Mouse (Mus musculus) MEL (cell line): Measurements from ENCODE around the gene Vamp8. TPM values are rescaled to one million over a fixed set of nuclear protein-coding genes. Genes with fewer than 3 reads are reported as not detected.
A peak's percentile ranks its signal among the peaks of the same experiment; 100 is the strongest.

ENCODE experiments used
- DNase-seq: peaks from one replicate; pipeline ENCODE4 v3.0.0; 2011; ENCODE audit warnings: low read depth, low spot score
- H3K27ac ChIP-seq: 2 replicates; pipeline ENCODE4 v1.5.1; 2012; ENCODE audit warnings: low read depth, mild to moderate bottlenecking, control low read depth, low read length, moderate library complexity; ENCODE audit not compliant: control insufficient read depth
- H3K27me3 ChIP-seq, 2 experiments: fragments of 150-350 bp in 1 of 2; sonication (generic) in 1 of 2; 2 replicates each; pipeline ENCODE4 v1.6.1; 2012; ENCODE audit warnings: low read length in 2 of 2, mild to moderate bottlenecking in 2 of 2, improper control_type of control experiment in 1 of 2, moderate library complexity in 1 of 2; ENCODE audit not compliant: insufficient read depth in 2 of 2, control insufficient read depth in 1 of 2
- H3K36me3 ChIP-seq, 2 experiments: 2 replicates each; pipeline ENCODE4 v1.6.1; 2012 to 2014; ENCODE audit warnings: low read length in 2 of 2, improper control_type of control experiment in 1 of 2, inconsistent platforms in 1 of 2, mild to moderate bottlenecking in 1 of 2; ENCODE audit not compliant: insufficient read depth in 2 of 2, control insufficient read depth in 1 of 2
- H3K4me1 ChIP-seq, 2 experiments: fragments of 150-350 bp in 1 of 2; sonication (generic) in 1 of 2; 2 replicates each; pipeline ENCODE4 v1.6.1; 2012; ENCODE audit warnings: low read length in 2 of 2, improper control_type of control experiment in 1 of 2, mild to moderate bottlenecking in 1 of 2; ENCODE audit not compliant: insufficient read depth in 2 of 2, control insufficient read depth in 1 of 2
- H3K4me3 ChIP-seq, 2 experiments: fragments of 150-350 bp in 1 of 2; sonication (generic) in 1 of 2; 2 replicates each; pipeline ENCODE4 v1.5.1; 2012; ENCODE audit warnings: low read depth in 2 of 2, low read length in 2 of 2, mild to moderate bottlenecking in 2 of 2, moderate library complexity in 2 of 2, control low read depth in 1 of 2, improper control_type of control experiment in 1 of 2; ENCODE audit not compliant: control insufficient read depth in 1 of 2, insufficient read depth in 1 of 2
- H3K79me2 ChIP-seq: 2 replicates; pipeline ENCODE4 v1.6.1; 2012; ENCODE audit warnings: mild to moderate bottlenecking, low read length, moderate library complexity; ENCODE audit not compliant: control insufficient read depth, poor library complexity, insufficient read depth
- H3K9ac ChIP-seq: 2 replicates; pipeline ENCODE4 v1.6.1; 2012; ENCODE audit warnings: low read depth, mild to moderate bottlenecking, control low read depth, low read length, moderate library complexity; ENCODE audit not compliant: control insufficient read depth, poor library complexity, severe bottlenecking
- H3K9me3 ChIP-seq: fragments of 150-350 bp; sonication (generic); replicated peaks from 2 replicates; pipeline ENCODE4 v1.6.1; 2012; ENCODE audit warnings: mild to moderate bottlenecking, low read length, improper control_type of control experiment, moderate library complexity; ENCODE audit not compliant: insufficient read depth
- BHLHE40 ChIP-seq: IDR thresholded peaks from 2 replicates; pipeline ENCODE4 v1.6.1; 2012; ENCODE audit warnings: low read depth, mild to moderate bottlenecking, inconsistent platforms, low read length, improper control_type of control experiment, borderline replicate concordance
- CHD2 ChIP-seq: IDR thresholded peaks from 2 replicates; pipeline ENCODE4 v1.6.1; 2011; ENCODE audit warnings: low read length, improper control_type of control experiment
- CTCF ChIP-seq, 3 experiments: IDR thresholded peaks in 2 of 3; conservative IDR thresholded peaks in 1 of 3; 2 replicates each; pipeline ENCODE4 v1.5.1; 2011 to 2012; ENCODE audit warnings: low read length in 3 of 3, low read depth in 2 of 3, mild to moderate bottlenecking in 2 of 3, improper control_type of control experiment in 1 of 3, inconsistent platforms in 1 of 3, mixed read lengths in 1 of 3, moderate library complexity in 1 of 3; ENCODE audit not compliant: control insufficient read depth in 1 of 3, insufficient read depth in 1 of 3, poor library complexity in 1 of 3, severe bottlenecking in 1 of 3
- E2F4 ChIP-seq: IDR thresholded peaks from 2 replicates; pipeline ENCODE4 v1.6.1; 2011; ENCODE audit warnings: low read depth, low read length, improper control_type of control experiment, borderline replicate concordance
- GATA1 ChIP-seq: IDR thresholded peaks from 2 replicates; pipeline ENCODE4 v1.6.1; 2011; ENCODE audit warnings: low read depth, low read length, improper control_type of control experiment
- HCFC1 ChIP-seq: IDR thresholded peaks from 2 replicates; pipeline ENCODE4 v1.6.1; 2012; ENCODE audit warnings: low read depth, mild to moderate bottlenecking, inconsistent platforms, low read length, improper control_type of control experiment, moderate library complexity
- JUND ChIP-seq: IDR thresholded peaks from 2 replicates; pipeline ENCODE4 v1.6.1; 2011; ENCODE audit warnings: low read depth, mild to moderate bottlenecking, improper control_type of control experiment, low read length
- KAT2A ChIP-seq: conservative IDR thresholded peaks from 2 replicates; pipeline ENCODE4 v1.6.1; 2012; ENCODE audit warnings: low read depth, low read length, improper control_type of control experiment, inconsistent platforms
- MAFK ChIP-seq: IDR thresholded peaks from 2 replicates; pipeline ENCODE4 v1.6.1; 2011; ENCODE audit warnings: low read depth, mild to moderate bottlenecking, low read length, improper control_type of control experiment, borderline replicate concordance
- MAX ChIP-seq: IDR thresholded peaks from 2 replicates; pipeline ENCODE4 v1.6.1; 2011; ENCODE audit warnings: low read length, improper control_type of control experiment
- MAZ ChIP-seq: IDR thresholded peaks from 2 replicates; pipeline ENCODE4 v1.6.1; 2012; ENCODE audit warnings: low read depth, mild to moderate bottlenecking, inconsistent platforms, low read length, improper control_type of control experiment
- MXI1 ChIP-seq: IDR thresholded peaks from 2 replicates; pipeline ENCODE4 v1.6.1; 2011; ENCODE audit warnings: mild to moderate bottlenecking, low read depth, low read length, improper control_type of control experiment
- MYB ChIP-seq: IDR thresholded peaks from 2 replicates; pipeline ENCODE4 v1.6.1; 2011; ENCODE audit warnings: mild to moderate bottlenecking, low read depth, low read length, improper control_type of control experiment
- MYC ChIP-seq: IDR thresholded peaks from 2 replicates; pipeline ENCODE4 v1.6.1; 2011; ENCODE audit warnings: low read depth, mild to moderate bottlenecking, low read length, improper control_type of control experiment, moderate library complexity
- NELFE ChIP-seq: IDR thresholded peaks from 2 replicates; pipeline ENCODE4 v1.6.1; 2011; ENCODE audit warnings: low read depth, low read length, improper control_type of control experiment
- NRF1 ChIP-seq: IDR thresholded peaks from 2 replicates; pipeline ENCODE4 v1.6.1; 2014; ENCODE audit warnings: low read depth, mild to moderate bottlenecking, inconsistent platforms, low read length, improper control_type of control experiment, moderate library complexity; ENCODE audit not compliant: poor library complexity, insufficient read depth, severe bottlenecking
- POLR2A ChIP-seq, 2 experiments: IDR thresholded peaks; 2 replicates each; pipeline ENCODE4 v1.6.1; 2011 to 2012; ENCODE audit warnings: low read length in 2 of 2, mild to moderate bottlenecking in 2 of 2, control low read depth in 1 of 2, improper control_type of control experiment in 1 of 2, low read depth in 1 of 2, moderate library complexity in 1 of 2; ENCODE audit not compliant: control insufficient read depth in 1 of 2, insufficient read depth in 1 of 2, poor library complexity in 1 of 2
- POLR2AphosphoS2 ChIP-seq: IDR thresholded peaks from 2 replicates; pipeline ENCODE4 v1.6.1; 2011; ENCODE audit warnings: low read length, improper control_type of control experiment
- POLR2AphosphoS5 ChIP-seq: IDR thresholded peaks from 2 replicates; pipeline ENCODE4 v1.6.1; 2012; ENCODE audit warnings: low read depth, borderline replicate concordance, mild to moderate bottlenecking, inconsistent platforms, low read length, moderate library complexity, mixed read lengths
- RAD21 ChIP-seq: IDR thresholded peaks from 2 replicates; pipeline ENCODE4 v1.6.1; 2011; ENCODE audit warnings: mild to moderate bottlenecking, low read depth, low read length, improper control_type of control experiment
- RCOR1 ChIP-seq: IDR thresholded peaks from 2 replicates; pipeline ENCODE4 v1.6.1; 2012; ENCODE audit warnings: low read depth, mild to moderate bottlenecking, inconsistent platforms, low read length, improper control_type of control experiment
- SIN3A ChIP-seq: IDR thresholded peaks from 2 replicates; pipeline ENCODE4 v1.6.1; 2012; ENCODE audit warnings: low read length, improper control_type of control experiment, inconsistent platforms
- SMC3 ChIP-seq: IDR thresholded peaks from 2 replicates; pipeline ENCODE4 v1.6.1; 2011; ENCODE audit warnings: low read depth, low read length, improper control_type of control experiment
- TAL1 ChIP-seq: IDR thresholded peaks from 2 replicates; pipeline ENCODE4 v1.6.1; 2012; ENCODE audit warnings: mild to moderate bottlenecking, inconsistent platforms, low read length, moderate library complexity, mixed read lengths
- TCF12 ChIP-seq: IDR thresholded peaks from 2 replicates; pipeline ENCODE4 v1.6.1; 2014; ENCODE audit warnings: low read depth, mild to moderate bottlenecking, inconsistent platforms, low read length, improper control_type of control experiment, moderate library complexity
- ZC3H11A ChIP-seq: IDR thresholded peaks from 2 replicates; pipeline ENCODE4 v1.6.1; 2012; ENCODE audit warnings: low read depth, mild to moderate bottlenecking, inconsistent platforms, low read length, improper control_type of control experiment
- ZKSCAN1 ChIP-seq: IDR thresholded peaks from 2 replicates; pipeline ENCODE4 v1.6.1; 2012; ENCODE audit warnings: low read depth, mild to moderate bottlenecking, inconsistent platforms, low read length, improper control_type of control experiment, moderate library complexity
- ZMIZ1 ChIP-seq: IDR thresholded peaks from 2 replicates; pipeline ENCODE4 v1.6.1; 2012; ENCODE audit warnings: low read depth, mild to moderate bottlenecking, inconsistent platforms, low read length, improper control_type of control experiment, moderate library complexity
- ZNF384 ChIP-seq: IDR thresholded peaks from 2 replicates; pipeline ENCODE4 v1.6.1; 2012; ENCODE audit warnings: low read depth, mild to moderate bottlenecking, inconsistent platforms, low read length, improper control_type of control experiment
- polyA plus RNA-seq, 2 experiments: library from polyadenylated mRNA; stranded (reverse) in 1 of 2; unstranded in 1 of 2; fragments of >175 nt in 1 of 2; fragments of >200 nt in 1 of 2; gene quantifications; 2 replicates each; pipeline versions ENCODE4 v1.2.1 to v1.2.4; 2012; ENCODE audit warnings: low replicate concordance in 2 of 2, low read depth in 1 of 2; ENCODE audit not compliant: insufficient read length in 2 of 2, insufficient read depth in 1 of 2, missing spikeins in 1 of 2
- total RNA-seq: library from RNA; depleted of rRNA; stranded (reverse); fragments of 300-350 nt; gene quantifications from 2 replicates; pipeline ENCODE4 v1.2.3, GENCODE M21; 2012

The Vamp8 gene
- total and polyA plus RNA-seq, 3 experiments: 164 to 179 TPM; not detected in 1

- peaks cover 42% of the 10 kb centered on the region for H3K79me2 ChIP-seq
- H3K27me3 ChIP-seq: no peaks in the 10 kb centered on the region
- H3K4me3 ChIP-seq: peak overlapping the region in 1 of 2 experiments; percentile 74; a peak in 1 of 4 replicates
- TF ChIP-seq MAZ (no peak), POLR2A (IDR thresholded peaks at IDR 0.05; ENCODE audit: control insufficient read depth in 1 of 2, insufficient read depth in 1 of 2, low read depth in 1 of 2, low read length in 2 of 2, poor library complexity in 1 of 2) (no peak), MXI1 (no peak), E2F4 (no peak), SMC3 (no peak), ZNF384 (no peak), HCFC1 (no peak), ZMIZ1 (no peak), BHLHE40 (no peak), MAFK (no peak), TCF12 (no peak), TAL1 (no peak), RCOR1 (no peak), KAT2A (no peak)
- no peak overlapping the region for H3K27ac ChIP-seq
- no peaks in the 10 kb centered on the region for H3K9me3 ChIP-seq
- H3K36me3 ChIP-seq: peaks cover 6 to 40% of the 10 kb centered on the region in 2 experiments
- no peak for DNase-seq
- H3K9ac ChIP-seq: no peak overlapping the region
- H3K4me1 ChIP-seq: peaks cover 20 to 24% of the 10 kb centered on the region in 2 experiments
These were observed 42.1 kb downstream of the Vamp8 start for GRCm38 (mm10) chr6:72348411-72348810.

- Histone ChIP-seq H3K36me3 (peaks cover 5 to 40% of the 10 kb centered on the region in 2 experiments), H3K9me3 (no peaks in the 10 kb centered on the region), H3K27ac (peak within 1 kb of the TSS; percentile 97), H3K79me2 (peaks cover 50% of the 10 kb centered on the region), H3K9ac (peak within 1 kb of the TSS; percentile 99), H3K4me1 (peaks cover 20 to 26% of the 10 kb centered on the region in 2 experiments), H3K27me3 (no peaks in the 10 kb centered on the region), H3K4me3 (peak within 1 kb of the TSS; percentile 74 to 96)
- peak; percentile 86 for DNase-seq
- TF ChIP-seq HCFC1: peak; percentile 87
- TF ChIP-seq MAX: peak; percentile 66
- peak; percentile 48; the same call in 1 of the 2 replicates for TF ChIP-seq NRF1
- TF ChIP-seq CTCF (IDR thresholded peaks at IDR 0.05 in 2 of 3, conservative IDR thresholded peaks at IDR 0.05 in 1 of 3; ENCODE audit: control insufficient read depth in 1 of 3, insufficient read depth in 1 of 3, low read depth in 2 of 3, low read length in 3 of 3, poor library complexity in 1 of 3, severe bottlenecking in 1 of 3): peak in 2 of 3 experiments; percentile 35 to 42; a peak in 4 of 6 replicates
- TF ChIP-seq POLR2AphosphoS2: peak; percentile 81
- no peak for TF ChIP-seq TAL1
- TF ChIP-seq ZNF384: no peak
- peak; percentile 84 for TF ChIP-seq NELFE
- TF ChIP-seq SMC3: no peak
- no peak for TF ChIP-seq BHLHE40
- TF ChIP-seq ZC3H11A: no peak
- no peak for TF ChIP-seq MAFK
- TF ChIP-seq E2F4: no peak
- TF ChIP-seq SIN3A: peak; percentile 72
- TF ChIP-seq JUND: no peak
- no peak for TF ChIP-seq ZKSCAN1
- TF ChIP-seq GATA1: no peak
- TF ChIP-seq MYB: peak; percentile 97
- no peak for TF ChIP-seq RAD21
- no peak for TF ChIP-seq POLR2AphosphoS5
- peak; percentile 71 for TF ChIP-seq TCF12
- no peak for TF ChIP-seq CHD2
- peak; percentile 90; the same call in 1 of the 2 replicates for TF ChIP-seq ZMIZ1
- TF ChIP-seq RCOR1: no peak
- TF ChIP-seq MYC: peak; percentile 80
These were observed 43.1 kb downstream of the Vamp8 start, which contains the start of gene 0610030E20Rik for GRCm38 (mm10) chr6:72347166-72347941. Gene 0610030E20Rik (plus strand): TSS chr6:72347317.
